Mouse (Mus musculus) adipose tissue, adult 10 weeks (tissue): ENCODE measurements around the gene Clpsl2. TPM values are rescaled to one million over a fixed set of nuclear protein-coding genes. Genes with fewer than 3 reads are reported as not detected.

Source experiments
- polyA plus RNA-seq: library from polyadenylated mRNA; stranded (reverse); fragments of 350-450 nt; fragmentation: Illumina TruSeq; extraction: RNeasy Lipid Tissue Mini Kit (QIAGEN cat#74804); gene quantifications from one replicate; pipeline ENCODE4 v1.2.3, GENCODE M21; 2014; ENCODE audit warnings: low read depth, low replicate concordance

The Clpsl2 gene
- 1,129 TPM for polyA plus RNA-seq

DNA sequence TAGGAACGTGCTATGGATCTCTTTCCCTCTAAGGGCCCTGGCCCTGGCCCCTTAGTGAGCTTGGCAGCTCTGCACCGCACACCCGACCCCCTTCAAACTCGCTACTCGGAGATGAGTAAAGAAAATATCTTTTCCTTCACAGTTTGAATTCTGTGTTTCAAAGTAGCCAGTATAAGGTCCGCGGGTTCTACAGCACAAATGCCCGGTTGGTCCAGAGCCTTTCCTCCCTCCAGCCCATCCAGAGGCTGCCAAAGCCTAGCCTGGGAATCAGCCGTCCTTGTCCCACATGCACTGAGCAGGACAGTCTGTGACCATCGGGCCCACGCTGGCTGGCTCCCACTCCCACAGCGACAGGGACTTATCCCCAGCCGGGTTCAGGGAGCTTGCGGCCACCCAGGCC is at the start of gene Clpsl2:
TSS of gene Clpsl2 (plus strand) at position 301 of the 400 bp plus-strand sequence.

DNA sequence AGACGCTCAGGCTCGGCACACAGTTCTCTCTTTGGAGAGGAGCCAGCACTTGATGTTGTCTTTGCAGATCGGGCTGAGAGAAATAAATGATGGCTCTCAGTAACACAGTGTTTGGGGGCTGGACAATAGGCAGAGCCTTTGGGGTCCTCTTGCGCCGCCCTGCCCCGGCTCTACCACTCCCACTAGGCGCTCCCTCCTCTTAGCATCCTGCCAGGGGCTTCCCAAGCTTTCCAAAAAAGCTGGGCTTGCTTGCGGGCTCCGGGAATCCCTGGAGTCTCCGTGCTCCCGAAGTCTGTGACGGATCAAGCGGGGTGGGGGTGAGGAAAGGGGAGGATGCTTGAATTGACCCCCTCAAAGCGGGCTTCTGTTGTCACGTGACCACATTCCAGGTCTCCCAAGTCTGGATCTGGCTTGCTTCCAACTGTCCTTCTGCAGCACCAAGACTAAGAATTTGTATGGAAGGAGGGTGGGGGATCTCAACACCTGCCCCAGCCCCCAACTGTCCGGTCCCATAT is 31.7 kb upstream of the Clpsl2 start, which contains the start of gene Fkbp5:
TSS of gene Fkbp5 (minus strand) at position 87 of the 515 bp plus-strand sequence.

DNA sequence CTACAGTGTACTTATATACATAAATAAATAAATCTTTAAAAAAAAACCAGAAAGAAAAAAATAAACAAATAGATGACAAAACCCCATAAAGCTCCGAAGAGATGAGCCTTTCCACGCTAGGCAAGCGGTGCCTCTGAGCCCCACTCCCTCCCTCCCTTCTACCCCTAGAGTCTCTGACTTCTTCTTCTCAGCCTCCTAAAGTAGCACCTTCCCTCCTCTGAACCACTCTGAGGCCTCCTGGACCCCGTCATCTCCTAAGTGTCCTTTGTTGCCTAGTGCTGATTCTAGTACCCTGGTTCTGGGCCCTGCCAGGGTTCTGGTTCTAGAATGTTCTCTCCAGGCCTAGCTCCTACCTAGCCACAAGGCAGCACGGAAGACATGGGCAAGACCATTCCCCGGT is 18.7 kb upstream of the Clpsl2 start, which contains the start of gene Armc12:
TSS of gene Armc12 (plus strand) at position 301 of the 400 bp plus-strand sequence.

DNA sequence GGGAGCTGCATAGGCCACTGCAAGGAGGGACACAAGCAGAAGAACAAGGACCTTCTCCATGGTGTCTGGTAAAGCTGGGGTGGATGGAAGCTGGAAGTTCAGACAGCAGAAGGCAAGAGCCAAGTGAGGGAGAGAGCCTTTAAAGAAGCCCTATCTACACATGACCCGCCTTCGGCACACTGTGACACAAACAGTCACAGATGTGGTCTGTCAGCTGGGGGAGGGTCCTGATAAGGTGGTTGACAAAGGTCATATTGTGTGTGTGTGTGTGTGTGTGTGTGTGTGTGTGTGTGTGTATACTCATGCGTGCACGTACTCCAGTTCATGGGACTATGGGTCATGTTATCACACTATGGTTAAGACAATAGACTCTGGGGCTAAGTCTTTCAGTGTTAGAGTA is 11.4 kb downstream of the Clpsl2 start, which contains the start of gene Clps:
TSS of gene Clps (minus strand) at position 169 of the 400 bp plus-strand sequence.

DNA sequence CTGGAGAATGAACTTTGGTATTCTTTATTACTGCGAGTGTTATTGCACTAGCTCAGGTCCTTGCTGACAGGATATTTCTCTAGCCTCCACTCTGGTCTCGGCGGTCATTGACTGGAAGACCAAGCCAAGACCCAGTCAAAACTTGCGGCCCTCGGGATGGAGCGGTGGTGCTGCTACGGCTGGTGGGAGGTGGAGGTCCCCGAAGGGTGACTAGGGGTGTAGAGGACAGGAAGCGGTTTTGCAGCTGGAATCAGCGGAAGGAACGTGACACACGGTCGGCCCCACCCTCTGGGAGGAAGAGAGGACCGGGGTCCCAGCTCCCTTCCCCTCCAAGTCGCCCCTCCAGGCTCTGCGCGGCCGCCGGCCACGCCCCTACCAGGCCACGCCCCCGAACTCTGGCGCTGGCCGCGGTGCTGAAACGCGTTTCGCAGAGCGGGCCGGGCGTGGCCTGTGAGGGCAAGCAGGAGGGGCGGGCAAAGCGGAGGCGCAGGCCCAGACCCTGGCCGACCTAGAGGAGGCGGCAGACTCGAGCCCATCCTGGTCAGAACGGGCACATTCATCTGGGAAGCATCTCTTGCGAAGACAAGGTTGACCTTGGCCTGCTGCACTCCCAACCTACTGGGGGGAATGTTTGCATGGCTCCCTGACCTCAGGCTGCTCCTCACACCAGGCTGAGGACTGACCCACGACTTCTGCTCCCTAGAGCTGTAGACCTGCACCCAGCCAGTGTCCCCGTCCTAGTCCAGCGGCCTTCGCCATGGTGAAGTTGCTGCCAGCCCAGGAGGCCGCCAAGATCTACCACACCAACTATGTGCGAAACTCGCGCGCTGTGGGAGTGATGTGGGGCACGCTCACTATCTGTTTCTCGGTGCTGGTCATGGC is 26.3 kb downstream of the Clpsl2 start, which contains the start of gene Lhfpl5:
TSS of gene Lhfpl5 (plus strand) at position 398 of the 882 bp plus-strand sequence.

Other genes starting within 250 kb of the Clpsl2 start
- 22.9 TPM for gene Fance, start 235.9 kb upstream of the Clpsl2 start, polyA plus RNA-seq
- gene Rpl10a, start 220.9 kb upstream of the Clpsl2 start, polyA plus RNA-seq = 938 TPM
- gene Tead3, start 198.6 kb upstream of the Clpsl2 start, polyA plus RNA-seq = 20.9 TPM
- 0.57 TPM for gene Tulp1, start 184.2 kb upstream of the Clpsl2 start, polyA plus RNA-seq
- 208 TPM for gene Fkbp5, start 31.9 kb upstream of the Clpsl2 start, polyA plus RNA-seq
- 4.0 TPM for gene Armc12, start 18.6 kb upstream of the Clpsl2 start, polyA plus RNA-seq
- gene Clps, start 11.4 kb downstream of the Clpsl2 start, polyA plus RNA-seq = 0.83 TPM
- not detected for gene Lhfpl5, start 26.2 kb downstream of the Clpsl2 start, polyA plus RNA-seq
- 36.6 TPM for gene Srpk1, start 73.3 kb downstream of the Clpsl2 start, polyA plus RNA-seq
- gene Slc26a8, start 140.8 kb downstream of the Clpsl2 start, polyA plus RNA-seq = 4.6 TPM
- 63.7 TPM for gene Mapk14, start 141.9 kb downstream of the Clpsl2 start, polyA plus RNA-seq
- gene AC170998.1, start 176.7 kb downstream of the Clpsl2 start, polyA plus RNA-seq = not detected
- gene Mapk13, start 219.9 kb downstream of the Clpsl2 start, polyA plus RNA-seq = 31.0 TPM